11 mouse cellular contexts compared by ENCODE assay signal in genomic region chrX:72012804-72013203, GRCm38 (mm10). TPM values are rescaled to one million over a fixed set of nuclear protein-coding genes. Genes with fewer than 3 reads are reported as not detected.
DNase-seq lines count a peak whose midpoint lies in the region; ATAC-seq lines count a peak whose summit lies in the region.
"Had no signal": no experiment of that assay in that cellular context is flagged by ENCODE, and none has a peak within 500 bp of the region (broad histone marks: within the 10 kb centered on the region; RNA-seq: fewer than 3 reads in every experiment).

No protein-coding gene starts in this region.

- H3K9ac ChIP-seq in forebrain, embryonic 13.5 days = no peak overlapping the region
- H3K9ac ChIP-seq: liver, embryonic 13.5 days had no signal

- H3K4me1 ChIP-seq in forebrain, embryonic 10.5 days = no peaks in the 10 kb centered on the region
- H3K4me1 ChIP-seq in forebrain, embryonic 13.5 days = no peaks in the 10 kb centered on the region
- no peaks in the 10 kb centered on the region for H3K4me1 ChIP-seq in embryonic facial prominence, embryonic 10.5 days
- H3K4me1 ChIP-seq: liver, embryonic 13.5 days had no signal

- no peaks in the 10 kb centered on the region for H3K36me3 ChIP-seq in forebrain, embryonic 10.5 days (replicated peaks)
- H3K36me3 ChIP-seq in forebrain, embryonic 13.5 days (ENCODE audit: poor library complexity, severe bottlenecking) = no peaks in the 10 kb centered on the region
- no peaks in the 10 kb centered on the region for H3K36me3 ChIP-seq in embryonic facial prominence, embryonic 10.5 days (replicated peaks)
- H3K36me3 ChIP-seq: G1E; liver, embryonic 13.5 days had no signal

- no peak for ATAC-seq in forebrain, embryonic 13.5 days
- ATAC-seq in erythroid progenitor cell, adult 5-6 weeks (replicated peaks; ENCODE audit: low FRiP score, poor library complexity, severe bottlenecking) = no peak

- H3K27ac ChIP-seq in forebrain, embryonic 10.5 days = no peak overlapping the region
- H3K27ac ChIP-seq in forebrain, embryonic 13.5 days = no peak overlapping the region
- no peak overlapping the region for H3K27ac ChIP-seq in embryonic facial prominence, embryonic 10.5 days (replicated peaks)
- H3K27ac ChIP-seq: liver, embryonic 13.5 days had no signal

- peak; percentile 18 for DNase-seq in forebrain, embryonic 10.5 days (ENCODE audit: extremely low spot score, low spot score)
- DNase-seq in ovary, postnatal 14 days (ENCODE audit: low spot score) = peak; percentile 6
- DNase-seq in ovary, postnatal 10 days (ENCODE audit: low spot score) = no peak
- peak; percentile 23 for DNase-seq in embryonic facial prominence, embryonic 10.5 days (ENCODE audit: low spot score)
- DNase-seq in layer of hippocampus, postnatal 25 days (ENCODE audit: extremely low spot score in 1 of 2, low spot score in 1 of 2) = peak; percentile 17 to 57
- peak; percentile 62 for DNase-seq in retina, embryonic 14.5 days (ENCODE audit: low spot score)
- DNase-seq: liver, embryonic 13.5 days had no signal

- 32% methylated on average over 3 of the region's 3 CpGs for WGBS in forebrain, embryonic 10.5 days
- 29% methylated on average over 3 of the region's 3 CpGs for WGBS in forebrain, embryonic 13.5 days
- WGBS in embryonic facial prominence, embryonic 10.5 days = 40% methylated on average over 3 of the region's 3 CpGs

- H3K4me2 ChIP-seq in forebrain, embryonic 13.5 days = no peak overlapping the region
- H3K4me2 ChIP-seq: liver, embryonic 13.5 days had no signal

- H3K27me3 ChIP-seq in forebrain, embryonic 10.5 days (ENCODE audit: poor library complexity, severe bottlenecking) = no peaks in the 10 kb centered on the region
- H3K27me3 ChIP-seq in forebrain, embryonic 13.5 days = no peaks in the 10 kb centered on the region
- no peaks in the 10 kb centered on the region for H3K27me3 ChIP-seq in embryonic facial prominence, embryonic 10.5 days (replicated peaks; ENCODE audit: low read depth, poor library complexity, severe bottlenecking)
- H3K27me3 ChIP-seq: liver, embryonic 13.5 days had no signal

- H3K9me3 ChIP-seq in forebrain, embryonic 10.5 days = no peaks in the 10 kb centered on the region
- no peaks in the 10 kb centered on the region for H3K9me3 ChIP-seq in forebrain, embryonic 13.5 days (replicated peaks)
- H3K9me3 ChIP-seq in embryonic facial prominence, embryonic 10.5 days = no peaks in the 10 kb centered on the region
- H3K9me3 ChIP-seq: G1E; liver, embryonic 13.5 days had no signal

- no peak overlapping the region for H3K4me3 ChIP-seq in forebrain, embryonic 10.5 days
- no peak overlapping the region for H3K4me3 ChIP-seq in forebrain, embryonic 13.5 days
- H3K4me3 ChIP-seq in embryonic facial prominence, embryonic 10.5 days = no peak overlapping the region
- H3K4me3 ChIP-seq: liver, embryonic 13.5 days had no signal

RNA-seq across cellular contexts. Expression of gene Cnga2, which starts 21.2 kb away (rescaled TPM):
- polyA plus RNA-seq in forebrain, embryonic 10.5 days (2016; fragmentation: Nextera tagmentation; extraction: Ambion mirVana) = 0.07 and 0.10 TPM in 2 replicates
- 0.06 and 0.18 TPM in 2 replicates for polyA plus RNA-seq in forebrain, embryonic 13.5 days (2015; fragmentation: Nextera tagmentation; extraction: Ambion mirVana)
- 0.05 TPM in 1 of 2 replicates, not detected in the other for polyA plus RNA-seq in embryonic facial prominence, embryonic 10.5 days (2016; fragmentation: Nextera tagmentation; extraction: Ambion mirVana)
- total RNA-seq in layer of hippocampus, postnatal 25 days (2021) = not detected
- total RNA-seq in erythroid progenitor cell, adult 5-6 weeks (2015; ENCODE audit: low replicate concordance) = not detected in 2 replicates
- total RNA-seq in erythroid progenitor cell, adult 5-6 weeks (2017; ENCODE audit: low replicate concordance) = not detected in 2 replicates
- polyA plus RNA-seq: G1E had no signal

RNA-seq across cellular contexts. Expression of gene Fate1, which starts 40.0 kb away (rescaled TPM):
- not detected in 2 replicates for polyA plus RNA-seq in forebrain, embryonic 10.5 days (2016; fragmentation: Nextera tagmentation; extraction: Ambion mirVana)
- polyA plus RNA-seq in forebrain, embryonic 13.5 days (2015; fragmentation: Nextera tagmentation; extraction: Ambion mirVana) = not detected in 2 replicates
- not detected in 2 replicates for polyA plus RNA-seq in embryonic facial prominence, embryonic 10.5 days (2016; fragmentation: Nextera tagmentation; extraction: Ambion mirVana)
- total RNA-seq in layer of hippocampus, postnatal 25 days (2021) = not detected
- total RNA-seq in erythroid progenitor cell, adult 5-6 weeks (2015; ENCODE audit: low replicate concordance) = not detected in 2 replicates
- total RNA-seq in erythroid progenitor cell, adult 5-6 weeks (2017; ENCODE audit: low replicate concordance) = not detected in 2 replicates
- total RNA-seq: G1E had no signal
- polyA plus RNA-seq: G1E; liver, embryonic 13.5 days; stomach, embryonic 16.5 days had no signal

RNA-seq across cellular contexts. Expression of gene Prrg3, which starts 50.4 kb away (rescaled TPM):
- polyA plus RNA-seq in forebrain, embryonic 10.5 days (2016; fragmentation: Nextera tagmentation; extraction: Ambion mirVana) = 7.1 and 7.6 TPM in 2 replicates
- polyA plus RNA-seq in forebrain, embryonic 13.5 days (2015; fragmentation: Nextera tagmentation; extraction: Ambion mirVana) = 6.5 TPM in 2 replicates
- 7.1 and 7.6 TPM in 2 replicates for polyA plus RNA-seq in embryonic facial prominence, embryonic 10.5 days (2016; fragmentation: Nextera tagmentation; extraction: Ambion mirVana)
- 10 to 100 TPM; 20.4 to 21.2 TPM for total RNA-seq in layer of hippocampus, postnatal 25 days (2021)
- not detected in 2 replicates for total RNA-seq in erythroid progenitor cell, adult 5-6 weeks (2015; ENCODE audit: low replicate concordance)
- not detected in 2 replicates for total RNA-seq in erythroid progenitor cell, adult 5-6 weeks (2017; ENCODE audit: low replicate concordance)
- polyA plus RNA-seq: G1E had no signal
